Mouse (Mus musculus) olfactory bulb, adult 2 months (tissue): ENCODE data around the gene Gtpbp3.

Source experiments
- CTCF ChIP-seq: fragments of 200-500 bp; IDR thresholded peaks from 2 replicates; pipeline ENCODE4 v1.5.1; 2012; ENCODE audit warnings: low read depth, mild to moderate bottlenecking, low read length, moderate library complexity; ENCODE audit not compliant: insufficient read depth
- POLR2A ChIP-seq: fragments of 200-500 bp; IDR thresholded peaks from 2 replicates; pipeline ENCODE4 v1.6.1; 2012; ENCODE audit warnings: mild to moderate bottlenecking, low read depth, low read length, moderate library complexity; ENCODE audit not compliant: insufficient read depth

DNA sequence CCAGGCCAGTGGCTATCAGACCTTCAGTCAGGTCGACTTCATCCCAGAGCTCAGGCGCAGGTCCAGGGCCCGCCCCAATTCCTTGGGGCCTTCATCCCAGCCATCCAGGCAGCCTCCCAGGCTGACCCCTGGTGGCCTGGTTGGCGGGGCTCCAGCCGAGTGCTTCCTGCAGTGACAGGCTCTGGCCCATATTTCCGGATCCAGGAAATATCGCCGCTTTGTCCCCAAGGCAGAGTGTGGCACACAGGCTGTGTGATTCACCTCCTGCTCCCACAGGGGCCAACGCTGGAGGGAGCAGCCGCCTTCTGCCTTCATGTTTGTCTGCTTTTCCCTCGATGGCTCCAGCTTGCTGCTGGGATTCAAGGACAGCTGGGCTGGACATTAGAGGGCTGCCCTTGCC lies 8.6 kb downstream of the Gtpbp3 start:
- TF ChIP-seq CTCF (no peak), POLR2A (no peak)
